Mouse (Mus musculus) left cerebral cortex, adult 8-10 months (tissue): ENCODE results near the gene Ccdc181. TPM values are rescaled to one million over a fixed set of nuclear protein-coding genes. Genes with fewer than 3 reads are reported as not detected.

Source experiments
- DNase-seq, 2 experiments: peaks; one replicate each; pipeline ENCODE4 v3.0.0; 2022; ENCODE audit warnings: low spot score in 2 of 2
- total RNA-seq, 4 experiments: library from RNA; stranded (reverse); gene quantifications; 2 replicates each; pipeline ENCODE4 v1.2.4; 2022

The Ccdc181 gene
- total RNA-seq, 4 experiments from 2014 or later, result 23.6 to 25.6 (median 24.5) TPM

- no peak for DNase-seq
Measured at GRCm38 (mm10) chr1:164284007-164284406, 8.6 kb downstream of the Ccdc181 start.

- DNase-seq, result no peak
Measured at GRCm38 (mm10) chr1:164287406-164287805, 12.0 kb downstream of the Ccdc181 start.

- no peak for DNase-seq
Measured at GRCm38 (mm10) chr1:164292040-164292439, 16.7 kb downstream of the Ccdc181 start.

- DNase-seq, result no peak
Measured at GRCm38 (mm10) chr1:164294071-164294470, 18.7 kb downstream of the Ccdc181 start.

- no peak for DNase-seq
Measured at GRCm38 (mm10) chr1:164296473-164296872, 21.1 kb downstream of the Ccdc181 start.

- no peak for DNase-seq
Measured at GRCm38 (mm10) chr1:164301949-164302348, 26.6 kb downstream of the Ccdc181 start.

- no peak for DNase-seq
Measured at GRCm38 (mm10) chr1:164303821-164304220, 28.4 kb downstream of the Ccdc181 start, which contains the start of gene Nme7. Nme7 (plus strand) TSS chr1:164304121.

GRCm38 (mm10) chr1:164307124-164307751 lies 31.9 kb downstream of the Ccdc181 start, which contains the start of gene Blzf1:
Blzf1 (minus strand) TSS chr1:164307489.
- DNase-seq, result peak; percentile 89 to 97

GRCm38 (mm10) chr1:164307922-164308321 lies 32.5 kb downstream of the Ccdc181 start:
- no peak for DNase-seq

GRCm38 (mm10) chr1:164314085-164314484 lies 38.7 kb downstream of the Ccdc181 start:
- no peak for DNase-seq

- no peak for DNase-seq
Measured at GRCm38 (mm10) chr1:164315266-164315665, 39.9 kb downstream of the Ccdc181 start.

GRCm38 (mm10) chr1:164316697-164317096 lies 41.3 kb downstream of the Ccdc181 start:
- peak; percentile 45 to 74 for DNase-seq

GRCm38 (mm10) chr1:164317261-164317660 lies 41.9 kb downstream of the Ccdc181 start:
- DNase-seq, result no peak

GRCm38 (mm10) chr1:164318474-164318873 lies 43.1 kb downstream of the Ccdc181 start:
- DNase-seq, result no peak

GRCm38 (mm10) chr1:164319542-164320140 lies 44.3 kb downstream of the Ccdc181 start:
- no peak for DNase-seq

GRCm38 (mm10) chr1:164320731-164321130 lies 45.3 kb downstream of the Ccdc181 start:
- peak in 1 of 2 experiments; percentile 39 for DNase-seq

GRCm38 (mm10) chr1:164321408-164321807 lies 46.0 kb downstream of the Ccdc181 start:
- DNase-seq, result no peak

- no peak for DNase-seq
Measured at GRCm38 (mm10) chr1:164322987-164323650, 47.7 kb downstream of the Ccdc181 start.

GRCm38 (mm10) chr1:164324221-164324620 lies 48.8 kb downstream of the Ccdc181 start:
- DNase-seq, result no peak

- no peak for DNase-seq
Measured at GRCm38 (mm10) chr1:164324878-164325277, 49.5 kb downstream of the Ccdc181 start.

- DNase-seq, result peak in 1 of 2 experiments; percentile 54
Measured at GRCm38 (mm10) chr1:164326600-164327155, 51.3 kb downstream of the Ccdc181 start.

GRCm38 (mm10) chr1:164327764-164328163 lies 52.4 kb downstream of the Ccdc181 start:
- no peak for DNase-seq
